Mouse (Mus musculus) CD4-positive, CD25-positive, alpha-beta regulatory T cell, adult 4 months (primary cell): ENCODE data around the gene Gatad2b. TPM values are rescaled to one million over a fixed set of nuclear protein-coding genes. Genes with fewer than 3 reads are reported as not detected.
"Not testable (repeated sequence)": the region's sequence is repeated elsewhere in the genome, so short reads cannot be mapped to it uniquely, and the experiment has no call there.

Experiments
- ATAC-seq: one replicate; pipeline ENCODE4 v1.8.0; 2017
- polyA plus RNA-seq, 2 experiments: library from polyadenylated mRNA; unstranded; fragments of 100-300 nt; shearing (Covaris generic); gene quantifications; one replicate each; pipeline ENCODE4 v1.2.1; 2017

Gene Gatad2b
- polyA plus RNA-seq, 2 experiments from 2014 or later = 25.2 to 26.2 TPM

DNA sequence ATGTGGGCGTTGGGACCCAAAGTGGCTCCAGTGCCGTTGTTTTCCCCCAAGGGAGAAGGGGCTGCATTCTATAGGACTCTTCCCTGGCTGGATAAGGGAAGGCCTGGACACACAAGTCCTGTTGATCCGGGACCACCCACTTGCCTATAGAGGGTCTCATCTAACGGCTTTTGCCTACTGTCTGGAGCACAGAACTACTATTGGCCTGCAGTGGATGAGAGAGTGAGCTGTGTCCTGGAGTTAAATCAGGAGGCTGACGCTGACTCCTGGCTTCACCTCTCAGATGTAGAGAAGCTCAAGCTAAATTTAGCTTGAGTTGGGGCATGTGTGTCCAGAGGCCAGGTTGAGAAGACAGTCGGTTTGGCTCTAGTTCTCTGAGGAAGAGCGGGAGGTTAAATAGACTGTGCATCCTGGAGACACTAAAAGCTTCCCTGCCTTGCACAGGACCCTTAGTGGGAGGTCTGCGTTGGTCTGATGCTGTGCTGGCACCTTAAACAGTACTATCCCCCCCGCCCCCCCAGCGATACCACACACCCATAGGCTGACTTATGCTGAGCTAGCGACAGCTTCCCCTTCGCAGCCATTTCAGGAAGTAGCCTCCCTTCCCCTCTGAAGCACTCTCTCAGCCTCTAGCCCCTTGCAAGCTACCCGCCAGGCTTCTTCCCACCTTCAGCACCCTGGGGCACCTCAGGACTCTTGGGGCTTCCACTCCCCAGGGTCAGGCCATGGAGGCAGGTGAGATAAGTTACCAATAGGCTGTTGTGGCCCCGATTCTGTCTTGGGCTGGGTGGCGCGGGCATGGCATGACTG lies 26.8 kb upstream of the Gatad2b start:
- peak; percentile 36 for ATAC-seq

DNA sequence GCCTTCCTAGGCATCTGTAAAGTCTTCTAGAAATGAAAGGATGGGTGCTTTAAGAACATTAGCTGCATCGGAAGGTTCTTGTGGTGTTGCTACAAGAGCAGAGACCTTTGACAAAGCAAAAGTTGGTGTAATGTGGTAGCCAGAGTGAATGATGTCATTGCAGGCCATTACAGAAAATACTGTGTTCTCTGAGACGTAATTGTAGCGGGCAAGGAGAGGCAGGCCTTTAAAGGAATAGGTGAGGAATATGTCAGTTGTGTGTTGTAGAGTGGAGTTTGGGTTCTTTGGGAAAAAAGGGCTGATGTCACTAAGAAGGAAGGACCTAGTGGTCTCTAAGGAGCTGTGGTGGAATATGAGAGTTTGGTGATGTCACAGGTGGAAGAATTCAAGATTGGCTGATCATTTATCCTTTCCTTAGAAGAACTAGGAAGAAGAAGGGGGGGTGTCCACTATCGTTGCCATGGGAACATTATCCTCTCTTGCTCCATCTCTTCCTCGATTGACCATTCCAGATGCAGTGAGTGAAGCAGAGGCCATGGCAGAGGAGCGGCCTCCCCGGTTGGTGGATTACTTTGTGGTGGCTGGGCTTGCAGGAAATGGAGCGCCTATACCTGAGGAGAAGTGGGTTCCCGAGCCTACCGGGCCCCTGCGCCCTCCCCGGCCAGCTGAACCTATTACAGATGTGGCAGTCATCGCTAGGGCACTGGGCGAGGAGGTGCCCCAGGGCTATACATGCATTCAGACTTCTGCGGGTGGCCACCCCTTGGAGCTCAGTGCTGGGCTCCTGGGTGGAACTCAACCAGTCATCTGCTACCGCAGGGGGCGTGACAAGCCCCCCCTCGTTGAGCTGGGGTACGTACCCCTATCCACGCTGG lies 25.8 kb upstream of the Gatad2b start:
- no peak for ATAC-seq

DNA sequence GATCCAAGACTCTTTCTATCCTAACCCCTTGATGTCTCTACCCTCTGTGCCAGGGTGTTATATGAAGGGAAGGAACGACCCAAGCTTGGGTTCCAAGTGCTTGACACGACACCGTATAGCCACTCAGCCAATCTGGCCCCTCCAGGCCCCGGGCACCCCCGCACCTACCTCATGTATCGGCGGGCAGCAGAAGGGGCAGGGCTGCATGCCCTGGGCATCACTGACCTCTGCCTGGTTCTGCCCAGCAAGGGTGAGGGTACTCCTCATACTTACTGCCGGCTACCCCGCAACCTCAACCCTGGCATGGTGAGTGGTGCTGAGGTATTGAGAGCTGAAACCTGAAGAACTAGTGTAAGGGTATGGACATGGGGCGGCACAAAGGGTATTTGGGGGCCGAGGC lies 24.8 kb upstream of the Gatad2b start:
- ATAC-seq = no peak

DNA sequence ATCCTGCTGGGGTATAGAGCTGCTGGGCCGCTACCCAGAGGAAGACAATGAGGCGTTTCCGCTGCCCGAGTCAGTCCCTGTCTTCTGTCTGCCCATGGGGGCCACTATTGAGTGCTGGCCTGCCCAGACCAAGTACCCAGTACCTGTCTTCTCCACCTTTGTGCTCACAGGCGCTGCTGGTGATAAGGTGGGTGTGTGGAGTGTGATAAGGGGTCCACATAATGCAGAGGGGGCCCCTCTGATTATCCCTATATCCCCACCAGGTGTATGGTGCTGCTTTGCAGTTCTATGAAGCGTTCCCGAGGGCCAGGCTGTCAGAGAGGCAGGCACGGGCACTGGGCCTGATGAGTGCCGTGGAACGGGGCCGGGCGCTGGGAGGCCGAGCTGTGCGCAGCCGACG lies 24.0 kb upstream of the Gatad2b start:
- no peak for ATAC-seq

DNA sequence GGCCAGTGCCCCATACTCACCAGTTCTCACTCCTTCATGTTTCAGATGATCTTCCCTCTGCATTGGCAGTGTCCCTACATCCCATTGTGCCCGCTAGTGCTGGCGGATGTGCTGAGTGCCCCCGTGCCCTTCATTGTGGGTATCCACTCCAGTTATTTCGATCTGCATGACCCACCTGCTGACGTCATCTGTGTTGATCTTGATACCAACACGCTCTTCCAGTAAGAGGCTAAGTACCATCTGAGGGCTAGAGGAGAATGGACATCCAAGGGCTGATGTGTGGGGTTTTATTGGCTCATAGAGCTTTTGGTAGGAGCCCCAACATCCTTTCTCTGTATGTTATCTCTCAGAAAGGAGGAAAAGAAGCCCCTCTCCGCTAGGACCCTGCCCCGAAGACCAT lies 22.2 kb upstream of the Gatad2b start:
- no peak for ATAC-seq

DNA sequence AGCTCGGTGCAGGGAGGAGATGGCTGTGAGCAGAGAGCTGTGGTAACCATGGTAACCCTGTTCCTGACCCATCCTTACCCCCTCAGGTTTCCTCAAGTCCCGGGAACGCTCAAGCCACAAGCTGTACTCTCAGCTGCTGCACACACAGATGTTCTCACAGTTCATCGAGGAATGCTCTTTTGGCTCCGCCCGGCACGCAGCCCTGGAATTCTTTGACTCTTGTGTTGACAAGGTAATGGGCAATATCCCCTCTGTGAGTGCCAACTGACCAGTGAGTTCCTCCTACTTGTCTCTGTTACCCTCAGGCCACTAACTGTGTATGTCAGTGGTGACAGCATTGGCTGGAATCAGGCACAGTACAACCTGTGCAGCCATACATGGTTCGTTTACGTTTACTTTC lies 20.8 kb upstream of the Gatad2b start:
- no peak for ATAC-seq

DNA sequence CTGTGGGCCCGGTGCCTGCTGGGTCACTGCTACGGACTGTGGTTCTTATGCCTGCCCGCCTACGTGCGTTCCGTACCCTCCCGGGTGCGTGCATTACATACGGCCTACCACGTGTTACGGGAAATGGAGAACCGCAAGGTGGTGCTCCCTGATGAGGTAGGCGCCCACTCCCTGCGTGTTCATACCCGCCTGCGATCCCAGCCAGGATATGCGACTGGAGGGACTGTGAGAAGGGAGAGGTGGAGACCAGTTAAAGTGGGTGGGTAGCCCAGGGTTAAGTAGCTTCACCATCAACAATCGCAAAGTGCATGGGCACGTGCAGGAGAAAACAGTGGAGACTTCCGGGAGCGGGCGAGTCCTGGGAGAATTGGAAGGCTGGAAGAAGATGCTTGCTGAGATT lies 19.1 kb upstream of the Gatad2b start:
- no peak for ATAC-seq

DNA sequence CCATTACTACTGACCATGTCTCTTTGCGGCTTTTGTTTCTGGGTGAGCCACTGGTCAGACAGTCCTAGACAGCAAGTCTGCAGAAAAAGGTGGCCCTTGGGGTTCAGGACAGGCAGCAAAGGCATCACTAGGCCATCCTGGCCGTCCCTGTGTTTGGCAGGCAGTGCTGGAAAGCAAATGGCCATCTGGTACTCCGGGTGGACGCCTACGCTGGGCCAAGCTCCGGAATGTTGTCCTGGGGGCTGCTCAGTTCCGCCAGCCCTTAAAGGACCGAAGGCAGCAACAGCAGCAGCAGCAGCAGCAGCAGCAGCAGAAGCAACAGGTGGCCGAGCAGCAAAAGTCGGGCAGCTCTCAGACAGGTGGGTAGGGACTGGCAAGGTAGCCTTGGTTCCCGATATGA lies 17.7 kb upstream of the Gatad2b start:
- no peak for ATAC-seq

DNA sequence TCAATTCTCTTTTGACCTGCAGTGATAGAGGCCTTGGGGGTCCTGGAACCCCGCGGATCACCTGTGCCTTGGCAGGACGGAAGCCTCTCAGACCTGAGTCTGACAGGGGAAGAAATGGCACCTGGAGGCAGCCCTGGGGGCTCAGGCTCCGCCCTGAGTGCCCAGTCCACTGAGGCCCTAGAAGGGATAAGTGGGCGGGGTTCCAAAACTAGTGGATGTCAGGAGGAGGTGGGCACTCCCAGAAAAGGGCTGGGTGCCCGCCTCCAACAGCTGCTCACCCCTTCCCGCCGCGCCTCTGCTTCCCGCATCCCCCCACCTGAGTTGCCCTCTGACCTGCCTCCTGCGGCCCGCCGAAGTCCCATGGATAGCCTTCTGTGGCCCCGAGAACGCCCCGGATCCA lies 16.1 kb upstream of the Gatad2b start:
- no peak for ATAC-seq

DNA sequence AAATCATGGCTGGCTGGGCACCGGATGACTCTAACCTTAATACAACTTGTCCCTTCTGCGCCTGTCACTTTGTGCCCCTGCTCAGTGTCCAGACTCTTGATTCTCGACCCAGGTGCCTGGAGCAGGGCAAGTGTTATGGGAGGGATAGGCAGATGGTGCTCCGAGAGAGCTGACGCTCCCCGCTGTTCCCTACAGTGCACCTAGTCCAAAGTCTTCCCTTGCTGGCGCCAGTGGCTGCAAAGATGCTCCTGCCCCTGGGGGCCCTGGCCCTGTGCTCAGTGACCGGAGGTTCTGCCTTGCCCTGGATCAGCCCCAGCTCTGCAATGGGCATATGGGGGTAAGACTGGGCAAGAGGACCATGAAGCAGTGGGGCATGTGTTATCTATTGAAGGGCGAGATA lies 15.2 kb upstream of the Gatad2b start:
- ATAC-seq = no peak

DNA sequence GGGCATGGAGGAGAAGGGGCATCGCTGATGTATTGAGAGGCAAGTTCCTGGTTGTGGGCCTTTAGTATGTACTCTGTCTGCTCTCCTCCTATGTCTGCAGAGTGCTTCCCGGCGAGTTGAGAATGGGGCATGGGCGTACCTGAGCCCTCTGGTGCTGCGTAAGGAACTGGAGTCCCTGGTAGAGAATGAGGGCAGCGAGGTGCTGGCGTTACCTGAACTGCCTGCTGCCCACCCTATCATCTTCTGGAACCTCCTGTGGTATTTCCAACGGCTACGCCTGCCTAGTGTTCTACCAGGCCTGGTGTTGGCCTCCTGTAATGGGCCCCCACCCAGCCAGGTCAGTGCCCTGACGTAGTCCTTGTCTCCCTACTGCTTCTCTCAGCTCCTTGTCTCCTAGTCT lies 14.8 kb upstream of the Gatad2b start:
- no peak for ATAC-seq

DNA sequence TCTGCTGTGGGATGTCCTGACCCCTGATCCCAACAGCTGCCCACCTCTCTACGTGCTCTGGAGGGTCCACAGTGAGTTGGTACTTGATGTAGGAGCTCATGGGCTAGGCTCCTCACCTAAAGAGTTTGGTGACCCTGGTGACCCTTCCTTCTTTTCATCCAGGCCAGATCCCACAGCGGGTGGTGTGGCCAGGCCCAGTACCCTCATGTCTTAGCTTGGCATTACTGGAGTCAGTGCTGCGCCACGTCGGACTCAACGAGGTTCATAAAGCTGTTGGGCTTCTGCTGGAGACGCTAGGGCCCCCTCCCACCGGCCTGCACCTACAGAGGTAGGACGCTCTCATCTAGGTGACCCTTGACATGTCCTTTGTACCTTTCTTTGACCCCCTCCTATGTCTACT lies 13.8 kb upstream of the Gatad2b start:
- no peak for ATAC-seq

DNA sequence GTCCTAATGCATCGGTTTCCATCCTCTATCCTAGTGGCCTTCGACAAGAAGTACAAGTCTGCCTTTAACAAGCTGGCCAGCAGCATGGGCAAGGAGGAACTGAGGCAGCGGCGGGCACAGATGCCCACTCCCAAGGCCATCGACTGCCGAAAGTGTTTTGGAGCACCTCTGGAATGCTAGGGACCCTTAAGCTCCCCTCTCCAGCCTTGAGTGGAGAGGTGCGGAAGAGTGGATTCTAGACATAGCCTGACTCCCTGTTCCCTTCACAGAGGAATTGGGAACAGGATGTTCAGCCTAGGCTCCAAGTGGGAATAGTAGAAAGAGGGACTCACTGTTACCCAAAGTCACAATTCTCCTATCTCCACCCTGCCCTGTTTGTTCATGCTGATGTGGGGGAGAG lies 13.2 kb upstream of the Gatad2b start:
- ATAC-seq = no peak

DNA sequence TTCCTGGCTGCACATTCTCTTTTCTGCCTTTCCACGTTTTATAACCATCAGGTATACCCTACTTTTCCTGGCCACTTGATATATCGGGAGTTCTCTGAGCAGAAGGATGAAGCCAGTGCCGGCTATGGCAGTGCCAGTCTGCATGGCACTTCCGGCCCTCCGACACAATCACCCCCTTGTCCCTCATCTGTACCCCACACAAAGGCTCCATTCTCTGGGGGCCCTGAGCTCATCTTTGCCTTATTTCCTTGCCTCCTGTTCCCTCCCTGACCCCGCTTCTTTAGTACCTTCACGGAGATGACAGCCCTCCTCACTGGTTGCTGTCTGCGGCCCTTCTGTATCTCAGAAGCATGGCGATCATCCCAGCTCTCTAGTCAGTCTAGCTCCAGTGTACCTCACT lies 12.3 kb upstream of the Gatad2b start:
- no peak for ATAC-seq

DNA sequence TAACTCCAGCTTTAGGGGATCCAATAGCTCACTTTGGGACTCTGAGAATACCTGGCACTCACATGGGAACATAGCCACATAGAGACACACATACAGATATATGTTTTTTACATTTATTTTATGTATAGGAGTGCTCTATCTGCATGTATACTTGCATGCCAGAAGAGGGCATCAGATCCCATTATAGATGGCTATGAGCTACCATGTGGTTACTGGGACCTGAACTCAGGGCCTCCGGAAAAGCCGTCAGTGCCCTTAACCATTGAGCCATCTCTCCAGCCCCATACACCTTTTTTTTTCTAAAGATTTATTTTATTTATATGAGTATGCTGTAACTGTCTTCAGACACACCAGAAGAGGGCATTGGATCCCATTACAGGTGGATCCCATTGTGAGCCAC lies 8.8 kb upstream of the Gatad2b start:
- no peak for ATAC-seq

DNA sequence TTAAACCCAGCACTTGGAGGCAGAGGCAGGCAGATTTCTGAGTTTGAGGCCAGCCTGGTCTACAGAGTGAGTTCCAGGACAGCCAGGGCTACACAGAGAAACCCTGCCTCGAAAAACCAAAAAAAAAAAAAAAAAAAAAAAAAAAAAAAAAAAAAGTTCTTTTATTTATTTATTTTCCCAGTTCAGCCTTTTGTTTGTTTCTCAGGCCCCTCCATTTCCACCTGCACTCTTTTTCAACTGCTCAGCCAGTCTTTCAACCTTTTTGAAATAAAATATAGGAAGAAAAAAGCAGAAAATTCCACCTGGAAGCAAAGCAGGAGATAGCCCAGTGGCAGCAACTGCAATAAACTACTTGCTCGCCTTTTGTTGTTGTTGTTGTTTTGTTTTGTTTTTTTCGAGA lies 3.6 kb upstream of the Gatad2b start:
- ATAC-seq = not testable (repeated sequence)

DNA sequence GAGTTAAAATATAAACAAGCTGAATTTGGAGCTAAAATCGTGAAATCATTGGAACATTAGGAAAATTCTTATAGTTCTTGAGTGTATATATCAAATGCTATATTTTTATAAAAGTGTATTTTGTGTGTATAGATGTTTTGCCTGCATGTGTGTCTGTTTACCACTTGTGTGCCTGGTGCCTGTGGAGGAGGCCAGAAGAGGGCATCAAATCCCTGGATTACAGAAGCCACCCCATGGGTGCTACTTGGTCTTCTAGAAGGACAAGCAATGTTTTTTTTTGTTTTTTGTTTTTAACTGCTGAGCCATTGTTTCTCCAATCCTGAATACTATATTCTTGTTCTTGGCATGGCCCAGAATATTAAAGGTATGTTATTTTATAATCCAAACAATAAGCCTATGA lies 2.4 kb upstream of the Gatad2b start:
- no peak for ATAC-seq

DNA sequence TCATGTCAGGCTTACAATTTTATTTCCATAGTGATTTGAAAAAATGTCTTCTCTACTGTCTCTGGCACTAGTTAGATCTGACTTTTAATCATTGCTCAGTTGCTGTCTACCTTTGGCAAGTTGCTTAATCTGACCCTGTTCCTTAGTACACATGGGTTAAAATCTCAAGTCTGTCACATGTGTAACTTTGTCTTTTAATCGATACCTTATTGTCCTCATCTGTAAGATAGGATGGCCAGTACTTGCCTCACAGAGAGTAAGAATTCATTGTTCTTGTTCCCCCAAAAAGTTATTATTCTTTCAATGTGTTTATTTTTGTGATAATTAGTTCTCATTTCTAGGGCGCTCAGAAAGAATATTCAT lies 1.0 kb upstream of the Gatad2b start:
- ATAC-seq = no peak

DNA sequence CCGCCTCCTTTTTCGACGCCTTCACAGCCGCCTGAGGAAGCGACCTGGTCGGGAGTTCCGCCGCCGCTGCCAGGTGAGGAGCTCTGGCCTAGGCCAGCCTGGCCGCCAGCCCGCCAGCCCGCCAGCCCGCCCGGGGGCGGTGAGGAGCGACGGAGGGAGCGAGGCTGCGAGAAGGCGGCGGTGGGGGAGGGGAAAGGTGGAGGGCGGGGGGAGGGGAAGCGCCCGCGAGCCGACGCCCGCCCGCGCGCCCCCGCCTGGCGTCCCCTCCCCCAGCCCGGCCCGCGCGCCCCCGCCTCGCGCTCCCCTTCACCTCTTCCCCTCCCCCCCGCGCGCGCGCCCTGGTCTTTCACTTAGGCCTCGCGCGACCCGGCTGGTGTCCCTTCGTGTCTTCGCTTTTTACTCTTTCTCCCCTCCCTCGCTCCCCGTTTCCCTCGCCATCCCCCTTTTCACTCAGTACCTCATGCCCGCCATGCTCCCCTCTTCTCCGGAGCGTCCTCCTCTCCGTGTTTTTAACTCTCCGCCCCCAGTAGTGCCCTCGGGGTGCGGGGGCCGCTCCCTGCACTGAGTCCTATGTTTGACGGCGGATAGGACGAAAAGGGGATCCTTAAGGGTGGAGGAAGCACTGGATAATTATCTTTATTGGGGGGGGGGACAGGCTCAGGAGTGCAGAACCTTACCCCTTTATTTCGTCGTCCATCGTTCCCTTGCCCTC lies 530 bp downstream of the Gatad2b start:
- ATAC-seq = no peak

DNA sequence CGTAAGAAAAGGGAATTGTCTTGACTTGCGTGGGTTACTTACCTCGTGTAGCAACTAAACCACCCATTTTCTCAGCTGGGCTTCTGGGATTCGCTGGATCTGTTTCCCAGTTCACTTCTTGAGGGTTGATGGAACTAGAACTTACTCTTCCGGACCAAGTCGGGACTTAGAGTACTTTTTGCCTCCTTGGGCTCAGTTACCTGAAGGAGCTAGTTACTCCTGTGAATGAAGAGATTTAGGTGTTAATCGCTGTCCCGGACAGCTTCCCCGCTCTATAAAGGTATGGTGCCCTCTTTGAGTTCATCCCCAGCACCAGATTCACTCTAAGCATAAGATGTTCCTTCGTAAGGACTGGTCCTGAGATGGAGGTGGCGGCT lies 1.1 kb downstream of the Gatad2b start:
- no peak for ATAC-seq

DNA sequence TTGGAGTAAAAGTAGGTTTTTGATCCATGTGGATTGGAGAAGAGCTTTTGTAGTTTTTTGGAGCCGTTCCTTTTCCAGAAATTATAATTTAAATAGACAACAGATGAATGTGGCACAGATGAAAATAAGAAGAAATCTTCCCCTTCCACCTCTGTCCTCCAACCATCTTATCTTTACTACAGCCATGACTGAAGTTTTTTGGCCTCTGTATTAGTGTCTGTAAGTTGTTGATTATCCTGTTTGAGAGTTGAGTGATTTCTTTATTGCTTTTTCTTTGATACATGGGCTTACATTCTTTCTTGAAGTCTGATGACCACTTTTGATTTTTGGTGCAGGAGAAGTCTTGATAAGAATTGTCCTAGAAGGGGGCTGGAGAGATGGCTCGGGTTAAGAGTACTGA lies 1.7 kb downstream of the Gatad2b start:
- ATAC-seq = no peak

DNA sequence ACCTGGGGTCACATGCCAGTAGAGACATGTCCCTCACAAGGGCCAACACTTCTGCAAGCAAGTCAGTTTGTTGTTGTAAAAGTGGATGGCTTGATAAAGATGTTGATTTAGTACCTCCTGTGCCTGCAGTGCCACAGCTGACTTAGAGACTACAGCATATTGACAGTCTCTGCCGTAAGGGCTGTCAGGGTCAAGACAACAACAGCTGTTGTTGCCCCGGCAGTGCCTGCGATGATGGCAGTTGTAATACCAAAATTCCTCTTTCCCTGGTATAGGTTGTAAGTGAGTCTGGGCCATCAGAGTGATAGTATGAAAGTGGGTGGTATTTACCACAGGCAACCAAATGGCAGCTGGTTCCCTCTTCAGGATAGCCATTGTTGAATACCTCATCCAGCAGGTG lies 12.8 kb downstream of the Gatad2b start:
- no peak for ATAC-seq

DNA sequence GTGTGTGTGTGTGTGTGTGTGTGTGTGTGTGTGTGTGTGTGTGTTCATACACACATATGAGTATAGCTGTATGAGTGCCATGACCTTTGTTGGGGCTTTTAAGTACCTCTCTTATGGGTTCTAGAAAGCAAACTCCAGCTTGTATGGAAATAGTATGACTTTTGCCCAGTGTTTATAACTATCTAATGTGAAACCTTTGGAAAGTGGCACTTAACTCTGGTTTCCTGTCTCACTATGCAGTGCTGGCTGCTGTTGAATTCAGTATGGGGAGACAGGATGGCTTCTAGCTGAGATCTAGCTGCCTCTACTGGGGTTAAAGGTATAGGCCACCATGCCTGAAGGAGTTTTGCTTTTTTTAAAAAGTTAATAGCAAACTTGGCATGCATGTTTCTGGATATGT lies 16.6 kb downstream of the Gatad2b start:
- peak; percentile 69 for ATAC-seq

DNA sequence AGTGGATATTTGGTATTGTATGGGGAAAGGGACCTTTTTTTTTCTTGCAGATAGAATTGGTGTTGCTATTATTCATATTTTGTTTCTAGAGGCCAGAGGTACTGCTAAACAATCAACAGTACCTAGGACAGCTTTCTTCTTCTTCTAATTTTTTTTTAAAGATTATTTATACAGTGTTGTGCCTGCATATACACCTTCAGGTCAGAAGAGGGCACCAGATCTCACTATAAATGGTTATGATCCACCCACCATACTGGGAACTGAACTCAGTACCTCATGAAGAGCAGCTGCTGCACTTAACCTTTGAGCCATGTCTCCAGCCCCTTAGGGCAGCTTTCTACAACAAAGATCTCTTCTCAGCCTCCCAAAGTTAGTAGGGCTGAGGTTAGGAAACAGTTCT lies 20.4 kb downstream of the Gatad2b start:
- peak; percentile 54 for ATAC-seq
